In the genomic region with DNA sequence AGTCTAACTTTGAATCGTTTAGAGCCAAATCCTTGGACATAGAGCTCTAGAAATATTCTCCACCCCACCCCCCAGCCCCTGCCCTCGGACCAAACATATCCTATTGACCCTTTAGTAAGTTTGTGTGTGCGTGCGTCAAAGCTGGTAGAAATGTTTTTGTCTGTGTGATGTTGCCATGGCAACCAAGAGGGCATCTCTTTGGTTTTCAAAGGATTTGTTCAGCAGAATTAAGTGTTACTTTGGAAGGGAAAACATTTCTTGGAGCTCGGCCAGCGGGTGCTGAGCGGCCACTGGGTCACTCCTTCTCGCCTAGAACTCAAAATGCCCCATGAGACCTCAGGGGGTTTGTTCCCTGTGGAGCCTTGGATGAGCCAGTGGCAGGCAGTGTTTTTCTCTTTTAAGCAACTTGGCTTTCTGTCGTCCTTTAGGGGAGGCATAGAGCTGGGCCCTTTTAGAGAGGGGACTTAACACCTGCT, we compare ENCODE assay signal across 10 mouse cellular contexts.
DNase-seq lines count a peak whose midpoint lies in the region; ATAC-seq lines count a peak whose summit lies in the region.
"Had no signal": no experiment of that assay in that cellular context is flagged by ENCODE, and none has a peak within 500 bp of the region (broad histone marks: within the 10 kb centered on the region; RNA-seq: fewer than 3 reads in every experiment).

No protein-coding gene starts in this region.

- H3K9me3 ChIP-seq in hindbrain, embryonic 15.5 days = no peaks in the 10 kb centered on the region
- H3K9me3 ChIP-seq in midbrain, embryonic 12.5 days = no peaks in the 10 kb centered on the region
- no peaks in the 10 kb centered on the region for H3K9me3 ChIP-seq in heart, embryonic 11.5 days (replicated peaks; ENCODE audit: control insufficient read depth, low read length)
- H3K9me3 ChIP-seq: embryonic facial prominence, embryonic 13.5 days had no signal

- DNase-seq in layer of hippocampus, adult 11-12 months (ENCODE audit: low spot score) = peak; percentile 53
- DNase-seq in layer of hippocampus, postnatal 36 days = no peak
- peak; percentile 40 to 48 for DNase-seq in cerebellum, postnatal 36 days

- peaks cover 28% of the 10 kb centered on the region for H3K4me1 ChIP-seq in hindbrain, embryonic 15.5 days (replicated peaks)
- peaks cover 18% of the 10 kb centered on the region for H3K4me1 ChIP-seq in midbrain, embryonic 12.5 days
- H3K4me1 ChIP-seq in heart, embryonic 11.5 days (ENCODE audit: control insufficient read depth, insufficient read depth, low read length) = peaks cover 17% of the 10 kb centered on the region

- no peak overlapping the region for H3K4me3 ChIP-seq in hindbrain, embryonic 15.5 days
- no peak overlapping the region for H3K4me3 ChIP-seq in midbrain, embryonic 12.5 days
- no peak overlapping the region for H3K4me3 ChIP-seq in heart, embryonic 11.5 days (ENCODE audit: low read depth, low read length)
- H3K4me3 ChIP-seq: embryonic facial prominence, embryonic 13.5 days had no signal

- no peak overlapping the region for H3K4me2 ChIP-seq in hindbrain, embryonic 15.5 days
- peak overlapping the region; percentile 11; the same call in 1 of the 2 replicates for H3K4me2 ChIP-seq in midbrain, embryonic 12.5 days (replicated peaks)
- no peak overlapping the region for H3K4me2 ChIP-seq in heart, embryonic 11.5 days
- H3K4me2 ChIP-seq: embryonic facial prominence, embryonic 13.5 days had no signal

- H3K9ac ChIP-seq in hindbrain, embryonic 15.5 days = no peak overlapping the region
- H3K9ac ChIP-seq in midbrain, embryonic 12.5 days (replicated peaks) = no peak overlapping the region
- H3K9ac ChIP-seq in heart, embryonic 11.5 days (ENCODE audit: low read depth, low read length) = no peak overlapping the region
- H3K9ac ChIP-seq: embryonic facial prominence, embryonic 13.5 days had no signal

- no peaks in the 10 kb centered on the region for H3K27me3 ChIP-seq in hindbrain, embryonic 15.5 days
- H3K27me3 ChIP-seq in midbrain, embryonic 12.5 days = peaks cover 16% of the 10 kb centered on the region
- H3K27me3 ChIP-seq in heart, embryonic 11.5 days (ENCODE audit: control insufficient read depth, insufficient read depth, low read length) = no peaks in the 10 kb centered on the region
- H3K27me3 ChIP-seq: embryonic facial prominence, embryonic 13.5 days had no signal

- no peaks in the 10 kb centered on the region for H3K36me3 ChIP-seq in hindbrain, embryonic 15.5 days
- no peaks in the 10 kb centered on the region for H3K36me3 ChIP-seq in midbrain, embryonic 12.5 days
- no peaks in the 10 kb centered on the region for H3K36me3 ChIP-seq in heart, embryonic 11.5 days (ENCODE audit: control insufficient read depth, insufficient read depth, low read length)
- H3K36me3 ChIP-seq: embryonic facial prominence, embryonic 13.5 days; G1E had no signal

- ATAC-seq in hindbrain, embryonic 15.5 days (ENCODE audit: low FRiP score, low read depth) = peak; percentile 55; the same call in 1 of the 2 replicates
- peak; percentile 51; the same call in 1 of the 2 replicates for ATAC-seq in midbrain, embryonic 12.5 days (ENCODE audit: low FRiP score, low read depth)
- ATAC-seq in heart, embryonic 11.5 days (replicated peaks; ENCODE audit: insufficient number of reproducible peaks, low FRiP score, low TSS enrichment) = no peak
- no peak for ATAC-seq in activated CD4-positive, CD25-positive, alpha-beta regulatory T cell, adult 4 months
- no peak for ATAC-seq in frontal cortex, adult (ENCODE audit: low TSS enrichment)

- H3K27ac ChIP-seq in hindbrain, embryonic 15.5 days (replicated peaks) = no peak overlapping the region
- H3K27ac ChIP-seq in midbrain, embryonic 12.5 days (replicated peaks) = peak overlapping the region; percentile 60
- H3K27ac ChIP-seq in heart, embryonic 11.5 days (ENCODE audit: low read depth, low read length) = no peak overlapping the region
- H3K27ac ChIP-seq: embryonic facial prominence, embryonic 13.5 days had no signal

- WGBS in hindbrain, embryonic 15.5 days = 3% methylated on average over 9 of the region's 9 CpGs
- WGBS in midbrain, embryonic 12.5 days = 2% methylated on average over 9 of the region's 9 CpGs
- WGBS in heart, embryonic 11.5 days (ENCODE audit: insufficient replicate concordance) = 44% methylated on average over 9 of the region's 9 CpGs

Comparison
In these comparisons a context has a peak if more than half of its experiments do, and no peak if none do; other contexts are left out.
1. DNase-seq: peak in layer of hippocampus, adult 11-12 months (single experiment) and cerebellum, postnatal 36 days (2 of 2); none in layer of hippocampus, postnatal 36 days (0 of 2).
2. ATAC-seq: peak in hindbrain, embryonic 15.5 days (single experiment) and midbrain, embryonic 12.5 days (single experiment); none in heart, embryonic 11.5 days (single experiment), activated CD4-positive, CD25-positive, alpha-beta regulatory T cell, adult 4 months (single experiment) and frontal cortex, adult (single experiment).